Mouse (Mus musculus) embryo, embryonic 10.5 days (tissue): ENCODE measurements around the gene C77080.

Experiments
- DNase-seq: peaks from one replicate; pipeline ENCODE4 v3.0.0-alpha.2; 2015; ENCODE audit warnings: low spot score

C77080 gene

DNA sequence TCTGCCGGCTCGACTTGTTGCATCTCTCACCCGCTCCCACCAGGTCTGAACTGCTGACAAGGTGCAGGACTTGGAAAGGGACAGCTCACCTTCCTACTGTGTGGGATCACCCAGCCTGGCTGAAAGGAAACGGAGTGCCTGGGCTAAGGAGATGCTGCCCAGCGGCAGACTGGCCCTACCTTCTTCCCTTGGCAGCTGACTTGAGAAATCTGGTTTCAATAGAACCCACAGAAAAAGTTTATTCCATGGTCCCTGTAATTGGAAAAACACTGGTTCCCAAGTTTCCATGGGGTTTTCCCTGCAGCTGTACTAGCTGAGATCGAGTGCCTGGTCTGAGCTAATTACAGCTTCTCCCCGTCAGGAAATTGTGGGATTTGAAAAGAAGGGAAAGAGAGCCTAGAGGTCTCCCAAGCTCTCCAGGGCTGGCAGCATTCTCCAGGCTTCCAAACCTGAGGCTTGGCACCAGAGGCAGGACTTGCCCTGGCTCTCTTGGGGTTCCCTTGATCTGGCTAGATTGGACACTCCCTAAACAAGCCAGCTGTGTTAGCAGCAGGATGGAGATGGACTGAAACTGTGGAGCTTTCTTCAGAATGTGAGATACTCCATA, 42.5 kb downstream of the C77080 start:
- DNase-seq = no peak

GRCm38 (mm10) chr4:129212486-129212885, 48.7 kb downstream of the C77080 start:
- peak; percentile 30 for DNase-seq

DNA sequence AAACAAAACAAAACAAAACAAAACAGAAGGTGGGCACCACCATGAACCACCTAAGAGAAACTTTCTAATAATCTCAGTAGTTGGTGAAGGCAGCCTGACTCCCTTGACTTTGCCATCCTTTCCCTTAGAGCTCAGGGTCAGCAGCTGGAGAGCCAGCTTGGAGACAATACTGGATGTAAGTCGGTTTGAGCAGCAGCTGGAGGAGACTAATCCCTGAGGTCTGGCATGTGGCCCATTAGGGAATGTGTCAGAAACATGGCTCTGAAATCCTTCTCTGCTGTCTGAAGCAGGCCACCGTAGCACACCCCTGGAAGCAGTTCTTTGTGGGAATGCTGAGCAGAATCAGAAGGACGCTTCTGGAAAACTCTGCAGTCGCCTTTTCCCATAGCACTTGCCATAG, 49.7 kb downstream of the C77080 start:
- no peak for DNase-seq

- DNase-seq = peak; percentile 63
Measured at GRCm38 (mm10) chr4:129209504-129209903, 51.7 kb downstream of the C77080 start.

DNA sequence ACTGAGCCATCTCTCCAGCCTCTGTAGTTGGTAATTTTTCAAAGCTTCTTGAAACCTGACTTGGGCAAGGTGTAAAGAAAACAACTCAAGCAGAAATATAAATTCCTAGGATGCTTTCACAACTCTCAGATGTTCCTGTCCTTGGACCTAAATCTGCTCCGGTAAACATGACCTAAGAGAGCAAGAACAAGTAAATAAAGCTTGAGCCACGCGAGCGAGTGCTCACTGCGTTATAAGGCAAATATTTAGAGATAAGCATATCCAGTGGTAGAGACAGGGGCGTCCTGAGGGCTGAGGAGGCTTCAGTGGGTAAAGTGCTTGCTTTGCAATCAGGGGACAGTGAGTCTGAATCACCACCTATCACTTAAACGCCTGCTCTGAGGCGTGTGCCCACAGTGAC, 54.4 kb downstream of the C77080 start:
- no peak for DNase-seq

- DNase-seq = no peak
Measured at GRCm38 (mm10) chr4:129204655-129205054, 56.5 kb downstream of the C77080 start.

DNA sequence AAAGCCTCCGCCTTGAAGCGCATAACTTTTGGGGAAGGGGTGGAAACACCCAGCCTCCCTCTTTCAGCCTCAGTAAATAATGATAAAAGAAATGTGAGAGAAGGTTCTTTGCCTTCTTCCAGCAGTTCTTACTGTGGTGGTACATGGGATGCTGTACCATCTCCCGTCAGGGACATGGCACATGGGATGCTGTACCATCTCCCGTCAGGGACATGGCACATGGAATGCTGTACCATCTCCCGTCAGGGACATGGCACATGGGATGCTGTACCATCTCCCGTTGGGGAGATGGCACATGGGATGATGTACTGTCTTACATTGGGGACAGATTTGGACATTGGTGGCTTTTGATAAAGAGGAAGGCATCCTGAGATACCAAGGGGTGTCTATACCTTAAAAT, 63.7 kb downstream of the C77080 start:
- DNase-seq = no peak

DNA sequence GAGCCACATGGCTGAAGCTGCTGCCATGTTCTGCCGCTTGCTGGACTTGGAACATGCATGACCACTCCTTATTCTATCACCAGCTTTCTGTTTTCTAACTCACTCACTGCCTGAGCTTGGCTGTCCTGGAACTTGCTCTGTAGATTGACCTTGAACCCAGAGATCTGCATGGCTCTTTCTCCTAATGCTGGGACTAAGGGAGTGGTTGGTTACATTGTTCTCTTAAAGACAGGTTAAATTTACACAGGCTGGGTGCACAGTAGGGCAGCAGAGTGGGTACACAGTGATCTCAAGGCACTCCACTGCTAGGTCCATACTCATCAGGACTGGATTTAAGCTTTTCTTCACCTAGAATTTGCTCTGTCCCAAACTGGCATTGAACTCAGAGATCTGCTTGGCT, 66.9 kb downstream of the C77080 start:
- no peak for DNase-seq

DNA sequence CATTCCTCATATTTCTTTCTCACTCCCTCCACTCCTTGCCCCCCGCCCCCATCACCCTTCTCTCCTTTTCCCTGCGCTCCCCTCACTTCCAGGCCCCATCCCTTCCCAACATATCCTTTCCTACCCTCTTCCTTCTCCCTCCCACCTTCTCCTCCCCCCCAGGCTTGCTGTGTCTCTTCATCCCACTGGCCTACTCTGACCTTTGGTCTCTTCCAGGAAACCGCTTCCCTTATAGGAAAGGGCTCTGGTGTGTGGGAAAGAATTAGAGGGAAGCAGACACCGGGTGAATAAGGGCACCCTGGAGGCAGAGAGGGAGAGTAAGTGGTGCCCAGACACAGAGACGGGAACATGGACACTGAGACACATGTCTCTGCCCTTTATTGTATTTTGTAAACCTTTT, 69.5 kb downstream of the C77080 start:
- no peak for DNase-seq

- DNase-seq = peak; percentile 25
Measured at GRCm38 (mm10) chr4:129190538-129190937, 70.7 kb downstream of the C77080 start.

- peak; percentile 99 for DNase-seq
Measured at GRCm38 (mm10) chr4:129189542-129190519, 71.4 kb downstream of the C77080 start, which contains the start of the genes S100pbp and Yars. Gene S100pbp (minus strand): TSS chr4:129189727. Gene Yars (plus strand): TSS chr4:129189760.

- DNase-seq = peak; percentile 59
Measured at GRCm38 (mm10) chr4:129188803-129189541, 72.2 kb downstream of the C77080 start.

GRCm38 (mm10) chr4:129188041-129188659, 73.1 kb downstream of the C77080 start:
- DNase-seq = no peak

- DNase-seq = no peak
Measured at GRCm38 (mm10) chr4:129179560-129179959, 81.6 kb downstream of the C77080 start.

DNA sequence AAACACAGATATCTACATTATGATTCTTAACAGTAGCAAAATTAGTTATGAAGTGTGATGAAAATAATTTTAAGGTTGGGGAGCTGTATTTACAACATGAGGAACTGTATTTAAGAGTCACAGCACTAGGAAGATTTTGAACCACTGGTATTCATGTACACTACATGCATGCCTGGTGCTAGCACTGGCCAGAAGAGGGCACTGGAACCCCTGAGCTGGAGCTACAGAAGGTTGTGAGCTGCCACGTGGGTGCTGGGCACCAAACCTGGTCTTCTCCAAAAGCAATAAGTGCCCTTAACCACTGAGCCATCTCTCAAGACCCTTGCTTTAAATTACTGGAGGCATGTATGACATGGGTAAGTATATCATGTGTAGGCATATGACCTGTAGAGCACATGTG, 88.7 kb downstream of the C77080 start:
- no peak for DNase-seq
